Mouse (Mus musculus) inflammation-experienced regulatory T-cells, adult 16 weeks (primary cell): ENCODE data around the gene Nupr1. TPM values are rescaled to one million over a fixed set of nuclear protein-coding genes. Genes with fewer than 3 reads are reported as not detected.

ENCODE experiments used
- polyA plus RNA-seq: library from polyadenylated mRNA; unstranded; fragments of 100-300 nt; shearing (Covaris generic); gene quantifications from one replicate; pipeline ENCODE4 v1.2.1, GENCODE M21; 2017

The Nupr1 gene
- polyA plus RNA-seq = not detected

DNA sequence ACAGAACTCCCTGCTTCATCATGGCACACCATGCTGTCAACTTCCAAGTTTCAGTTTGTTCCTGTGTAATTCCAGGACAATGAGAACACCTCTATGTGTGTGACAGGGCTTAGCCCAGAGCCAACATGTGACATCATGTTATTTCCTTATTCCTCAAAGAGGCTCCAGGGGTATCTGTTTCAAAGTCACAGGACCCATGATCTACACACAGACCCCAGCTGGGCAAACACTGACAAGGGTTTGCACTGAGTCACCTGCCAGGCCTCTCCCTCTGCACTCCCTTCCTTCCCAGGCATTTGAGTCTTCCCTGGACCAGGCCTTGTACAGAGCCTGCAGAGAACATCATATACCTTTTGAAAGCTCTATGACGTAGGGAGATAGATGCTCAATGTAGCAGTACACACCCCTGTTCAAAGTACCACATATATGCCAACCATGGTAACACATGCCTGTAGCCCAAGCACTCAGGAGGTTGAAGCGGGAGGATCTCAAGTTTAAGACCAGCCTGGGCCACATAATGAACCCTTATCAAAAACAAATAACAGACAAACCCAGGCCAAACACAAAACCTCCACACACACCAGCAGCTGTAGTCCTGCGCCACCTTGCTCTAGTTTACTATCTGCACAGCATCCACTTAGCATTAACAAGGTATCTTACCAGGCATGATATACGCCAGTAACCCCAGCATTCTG is at the start of gene Nupr1:
TSS of gene Nupr1 (minus strand) at position 38 of the 695 bp plus-strand sequence.

DNA sequence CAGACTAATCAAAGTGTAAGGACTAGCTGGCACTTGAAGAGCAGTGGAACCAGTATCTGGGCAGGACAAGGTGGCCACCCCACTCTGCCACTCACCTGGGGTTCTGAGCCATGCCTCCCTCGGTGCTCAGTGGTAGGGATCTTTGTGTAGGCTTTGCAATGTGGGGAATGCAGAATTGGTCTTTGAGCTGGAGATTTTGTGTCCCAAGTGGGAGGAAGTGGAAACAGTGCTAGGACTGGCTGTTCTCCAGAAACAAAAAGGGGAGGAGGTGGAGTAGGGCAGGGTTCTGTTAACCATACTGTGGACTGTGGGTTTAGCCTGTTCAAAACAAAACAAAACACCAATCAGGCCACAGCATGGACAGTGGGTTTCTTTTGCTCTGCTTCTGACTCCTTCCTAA is 45.5 kb upstream of the Nupr1 start, which contains the start of gene Sult1a1:
TSS of gene Sult1a1 (minus strand) at position 226 of the 400 bp plus-strand sequence.

DNA sequence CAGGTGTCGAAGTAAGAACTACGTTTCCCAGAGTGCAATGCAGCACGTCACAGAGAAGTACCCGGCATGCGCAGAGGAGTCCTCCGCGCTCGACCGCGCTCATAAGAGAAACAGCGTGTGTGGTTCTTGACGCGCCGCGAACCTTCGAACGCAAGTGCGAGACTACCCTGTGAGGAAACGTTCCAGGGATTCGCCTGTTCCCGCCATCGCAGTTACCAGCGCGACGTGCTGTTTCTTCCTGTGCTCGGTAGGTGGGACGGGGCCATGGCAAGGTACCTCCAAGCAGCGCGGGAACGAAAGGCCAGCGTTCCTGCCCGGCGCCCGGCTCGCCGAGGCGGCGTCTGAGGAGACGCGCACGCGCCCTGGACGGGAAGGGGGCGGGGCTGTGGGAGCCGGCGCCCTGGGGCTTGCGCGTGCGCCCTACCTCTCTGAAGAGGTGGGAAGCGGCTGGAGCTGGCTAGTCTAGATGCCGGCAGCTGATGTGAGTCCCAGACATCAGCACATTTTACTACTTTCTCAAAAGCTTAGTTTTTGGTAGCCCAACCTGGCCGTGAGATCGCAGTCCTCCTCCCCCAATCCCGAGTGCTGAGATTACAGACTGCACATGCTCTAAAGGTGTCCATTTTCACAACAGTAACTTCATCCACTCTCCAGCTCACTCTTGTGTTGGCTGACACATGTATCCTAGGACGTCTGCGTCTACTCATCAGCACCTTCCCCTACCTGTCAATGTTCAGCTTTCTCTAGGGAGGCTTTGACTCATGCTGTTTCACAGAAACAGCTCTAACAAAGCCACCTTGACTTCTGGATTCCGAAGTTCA is 18.8 kb upstream of the Nupr1 start, which contains the start of gene Sgf29:
TSS of gene Sgf29 (plus strand) at position 79 of the 821 bp plus-strand sequence.

DNA sequence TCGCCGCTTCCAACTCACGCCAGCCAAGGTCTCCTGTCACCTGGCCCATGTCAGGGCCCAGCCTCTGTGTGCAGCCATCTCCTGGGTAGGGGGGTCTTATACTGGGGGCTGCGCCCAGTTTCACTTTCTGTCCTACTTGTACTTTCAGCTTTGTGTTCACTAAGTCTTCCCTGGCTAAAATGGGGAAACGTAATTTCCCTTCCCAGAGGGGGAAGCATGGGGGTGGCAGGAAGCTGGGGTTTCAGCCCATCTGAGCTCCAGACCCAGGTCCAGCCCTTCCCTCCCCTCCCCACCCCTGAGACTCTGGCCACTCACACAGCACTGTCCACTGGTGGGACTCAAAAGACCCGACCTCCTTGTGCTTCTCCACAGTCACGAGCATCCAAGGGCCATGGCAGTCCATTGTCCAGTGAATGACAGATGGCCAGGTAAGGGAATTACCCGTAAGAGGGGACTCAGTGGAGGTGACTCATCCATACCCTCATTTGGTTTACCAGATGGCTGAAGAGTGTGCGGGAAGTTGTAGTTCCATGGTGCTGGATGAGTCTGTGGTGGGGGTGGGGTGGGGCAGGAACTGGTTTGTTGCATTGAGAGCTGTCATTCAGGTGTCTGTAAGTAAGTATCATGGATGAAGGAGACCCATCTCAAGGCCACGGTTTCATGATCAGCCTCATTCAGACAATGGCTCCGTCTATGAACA is 35.6 kb downstream of the Nupr1 start, which contains the start of gene Il27:
TSS of gene Il27 (minus strand) at position 80 of the 700 bp plus-strand sequence.

DNA sequence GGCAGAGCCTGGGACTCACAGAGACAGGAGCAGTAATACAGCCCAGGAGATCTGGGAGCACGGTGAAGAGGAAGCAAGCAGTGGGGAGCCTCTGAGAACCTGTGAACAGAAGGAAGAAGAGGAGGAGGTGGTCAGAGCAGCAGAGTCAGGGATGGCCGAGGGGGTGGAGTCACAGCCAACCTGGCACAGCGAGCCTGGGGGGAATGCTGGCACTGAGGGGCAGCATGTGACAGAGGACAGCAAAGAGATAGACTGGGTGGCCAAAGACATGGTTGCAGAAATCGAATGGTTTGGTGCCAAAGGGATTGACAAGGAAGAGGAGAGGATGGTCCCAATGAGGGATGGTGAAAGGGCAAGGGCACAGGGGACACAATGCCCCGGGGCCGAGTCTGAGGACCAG is 44.9 kb downstream of the Nupr1 start, which contains the start of gene Cln3:
TSS of gene Cln3 (minus strand) at position 101 of the 400 bp plus-strand sequence.

DNA sequence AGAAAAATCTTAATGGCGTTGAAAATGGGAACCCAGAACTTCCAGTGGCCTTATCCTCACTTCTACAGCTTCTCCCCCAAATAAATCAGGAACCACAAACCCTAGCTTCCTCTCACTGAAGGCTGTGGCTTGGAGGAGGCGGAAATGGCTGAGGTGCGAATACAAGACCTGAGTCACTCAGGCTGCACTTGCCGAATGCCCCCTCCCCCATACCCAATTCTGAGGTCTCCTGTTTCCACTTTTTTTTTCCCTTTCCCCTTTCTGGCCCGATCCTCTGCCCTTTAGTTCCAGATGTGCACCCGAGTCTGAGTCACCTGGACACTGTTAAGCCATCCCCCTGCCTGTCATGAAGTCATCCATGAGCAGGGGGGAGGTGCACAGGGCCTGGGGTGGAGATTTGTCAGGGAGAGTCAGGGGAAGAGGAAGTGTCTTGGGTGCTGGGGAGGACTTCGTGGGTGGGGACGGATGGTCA is 46.1 kb downstream of the Nupr1 start, which contains the start of gene Apobr:
TSS of gene Apobr (plus strand) at position 437 of the 472 bp plus-strand sequence.

Other genes with a start within 250 kb of the Nupr1 start
- gene Nfatc2ip, start 234.1 kb downstream of the Nupr1 start, polyA plus RNA-seq = 4.8 TPM
- 5.3 TPM for gene Cd19, start 216.0 kb downstream of the Nupr1 start, polyA plus RNA-seq
- gene Rabep2, start 202.1 kb downstream of the Nupr1 start, polyA plus RNA-seq = 70.8 TPM
- 0.24 TPM for gene Atp2a1, start 167.8 kb downstream of the Nupr1 start, polyA plus RNA-seq
- gene Sh2b1, start 155.4 kb downstream of the Nupr1 start, polyA plus RNA-seq = 43.4 TPM
- 130 TPM for gene Tufm, start 143.5 kb downstream of the Nupr1 start, polyA plus RNA-seq
- gene Atxn2l, start 127.4 kb downstream of the Nupr1 start, polyA plus RNA-seq = 36.5 TPM
- 223 TPM for gene Eif3c, start 64.5 kb downstream of the Nupr1 start, polyA plus RNA-seq
- 3.6 TPM for gene Apobr, start 45.9 kb downstream of the Nupr1 start, polyA plus RNA-seq
- 123 TPM for gene Cln3, start 45.0 kb downstream of the Nupr1 start, polyA plus RNA-seq
- not detected for gene Il27, start 35.9 kb downstream of the Nupr1 start, polyA plus RNA-seq
- gene Sgf29, start 18.4 kb upstream of the Nupr1 start, polyA plus RNA-seq = 107 TPM
- 1.3 TPM for gene Sult1a1, start 45.6 kb upstream of the Nupr1 start, polyA plus RNA-seq
- gene Bola2, start 64.5 kb upstream of the Nupr1 start, polyA plus RNA-seq = 125 TPM
- 10.3 TPM for gene Slx1b, start 64.9 kb upstream of the Nupr1 start, polyA plus RNA-seq
- gene Coro1a, start 76.9 kb upstream of the Nupr1 start, polyA plus RNA-seq = 3,429 TPM
- 33.0 TPM for gene Mapk3, start 128.7 kb upstream of the Nupr1 start, polyA plus RNA-seq
- 1.9 TPM for gene Gdpd3, start 135.5 kb upstream of the Nupr1 start, polyA plus RNA-seq
- gene Ypel3, start 146.1 kb upstream of the Nupr1 start, polyA plus RNA-seq = 379 TPM
- 4.7 TPM for gene Tbx6, start 150.6 kb upstream of the Nupr1 start, polyA plus RNA-seq
- gene Ppp4c, start 161.6 kb upstream of the Nupr1 start, polyA plus RNA-seq = 458 TPM
- gene Fam57b, start 166.8 kb upstream of the Nupr1 start, polyA plus RNA-seq = not detected
- not detected for gene 4930451I11Rik, start 200.8 kb upstream of the Nupr1 start, polyA plus RNA-seq
- not detected for gene Doc2a, start 216.6 kb upstream of the Nupr1 start, polyA plus RNA-seq
- gene Hirip3, start 231.1 kb upstream of the Nupr1 start, polyA plus RNA-seq = 18.3 TPM
- 103 TPM for gene Ino80e, start 231.5 kb upstream of the Nupr1 start, polyA plus RNA-seq